Mouse (Mus musculus): Measurements from ENCODE around the gene B4galnt1.

Gene B4galnt1

GRCm38 (mm10) chr10:127208921-127209320 is 43.9 kb downstream of the B4galnt1 start:
- no peak for DNase-seq (ENCODE audit: low read depth, low spot score)

DNA sequence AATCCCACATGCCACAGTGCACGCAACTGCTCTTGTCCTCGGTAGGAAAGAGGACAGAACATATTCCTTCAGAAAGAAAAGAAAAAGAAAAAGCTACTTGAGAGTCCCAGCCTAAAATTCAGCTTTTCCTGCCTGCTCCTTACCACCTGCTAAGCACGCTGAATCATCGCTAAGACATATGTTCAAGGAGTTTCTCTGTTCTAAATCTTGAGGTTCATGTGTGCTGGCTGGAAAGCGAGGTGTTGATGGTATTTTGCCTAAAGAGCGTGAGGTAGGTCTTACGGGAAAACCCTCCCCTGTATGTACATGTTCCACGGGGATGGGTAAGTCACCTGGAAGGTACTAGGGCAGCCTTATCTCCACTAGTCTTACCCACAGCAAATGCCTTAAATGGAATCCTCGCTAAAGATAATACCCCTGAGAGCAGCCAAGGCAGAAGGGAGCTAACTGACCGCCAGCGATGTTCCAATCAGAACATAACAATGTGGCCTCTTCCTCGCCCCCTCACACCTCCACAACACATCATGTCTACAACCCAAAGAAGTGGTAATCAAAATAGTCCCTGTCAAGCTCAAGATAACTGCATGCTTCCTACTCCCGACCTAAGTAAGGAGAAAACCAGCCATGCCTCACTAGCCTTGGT is 45.0 kb downstream of the B4galnt1 start:
- DNase-seq (ENCODE audit: low read depth, low spot score), result no peak

GRCm38 (mm10) chr10:127210961-127211405 is 46.0 kb downstream of the B4galnt1 start:
- no peak for DNase-seq (ENCODE audit: low read depth, low spot score)

DNA sequence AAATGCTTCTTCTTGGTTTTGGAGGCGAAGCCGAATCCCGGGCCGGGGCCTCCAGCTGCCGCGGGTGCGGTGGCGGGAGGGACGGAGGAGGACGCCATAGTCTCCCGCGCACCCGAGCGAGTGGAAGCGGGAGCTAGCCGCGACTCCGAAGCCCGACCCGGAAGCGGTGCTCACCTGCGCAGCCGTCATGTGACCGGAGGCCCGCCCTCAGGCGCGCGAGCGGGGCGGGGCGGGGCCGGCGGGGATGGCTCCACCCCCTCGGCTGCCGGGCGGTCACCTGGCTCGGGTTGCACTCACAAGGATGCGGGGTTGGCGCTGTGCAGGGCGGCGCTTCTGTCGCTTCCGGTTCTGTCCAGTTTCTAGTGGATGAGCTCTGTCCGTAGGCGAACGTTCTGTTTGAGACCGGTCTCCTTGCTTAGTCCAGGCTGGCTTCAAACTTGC is 46.4 kb downstream of the B4galnt1 start, which contains the start of gene Pip4k2c:
TSS of gene Pip4k2c (minus strand) at position 172 of the 441 bp plus-strand sequence.
- peak; percentile 75 for DNase-seq (ENCODE audit: low read depth, low spot score)

- no peak for DNase-seq (ENCODE audit: low read depth, low spot score)
Observed at GRCm38 (mm10) chr10:127213272-127213671, 48.2 kb downstream of the B4galnt1 start.

GRCm38 (mm10) chr10:127213704-127214421 is 48.8 kb downstream of the B4galnt1 start:
- DNase-seq (ENCODE audit: low read depth, low spot score), result no peak

- DNase-seq (ENCODE audit: low read depth, low spot score), result no peak
Observed at GRCm38 (mm10) chr10:127214422-127214803, 49.4 kb downstream of the B4galnt1 start.

GRCm38 (mm10) chr10:127216456-127216855 is 51.4 kb downstream of the B4galnt1 start:
- DNase-seq (ENCODE audit: low read depth, low spot score), result no peak

GRCm38 (mm10) chr10:127217177-127217576 is 52.2 kb downstream of the B4galnt1 start:
- no peak for DNase-seq (ENCODE audit: low read depth, low spot score)

DNA sequence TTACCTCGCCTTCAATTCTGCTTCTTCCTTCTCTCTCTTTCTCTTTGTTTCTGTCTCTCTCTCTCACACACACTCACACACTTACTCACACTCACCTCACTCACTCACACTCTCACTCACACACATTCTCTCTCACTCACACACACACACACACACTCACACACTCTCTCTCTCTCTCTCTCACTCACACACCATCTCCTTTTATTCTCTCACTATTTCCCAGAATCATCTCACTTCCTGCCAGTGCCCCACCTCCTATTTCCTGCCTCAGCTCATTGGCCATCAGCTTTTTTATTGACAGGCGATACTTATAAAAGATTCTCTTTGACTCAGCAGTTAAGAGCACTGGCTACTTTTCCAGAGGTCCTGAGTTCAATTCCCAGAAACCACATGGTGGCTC is 53.3 kb downstream of the B4galnt1 start:
- DNase-seq (ENCODE audit: low read depth, low spot score), result no peak
